8 mouse cellular contexts compared by ENCODE assay signal in the genomic region with DNA sequence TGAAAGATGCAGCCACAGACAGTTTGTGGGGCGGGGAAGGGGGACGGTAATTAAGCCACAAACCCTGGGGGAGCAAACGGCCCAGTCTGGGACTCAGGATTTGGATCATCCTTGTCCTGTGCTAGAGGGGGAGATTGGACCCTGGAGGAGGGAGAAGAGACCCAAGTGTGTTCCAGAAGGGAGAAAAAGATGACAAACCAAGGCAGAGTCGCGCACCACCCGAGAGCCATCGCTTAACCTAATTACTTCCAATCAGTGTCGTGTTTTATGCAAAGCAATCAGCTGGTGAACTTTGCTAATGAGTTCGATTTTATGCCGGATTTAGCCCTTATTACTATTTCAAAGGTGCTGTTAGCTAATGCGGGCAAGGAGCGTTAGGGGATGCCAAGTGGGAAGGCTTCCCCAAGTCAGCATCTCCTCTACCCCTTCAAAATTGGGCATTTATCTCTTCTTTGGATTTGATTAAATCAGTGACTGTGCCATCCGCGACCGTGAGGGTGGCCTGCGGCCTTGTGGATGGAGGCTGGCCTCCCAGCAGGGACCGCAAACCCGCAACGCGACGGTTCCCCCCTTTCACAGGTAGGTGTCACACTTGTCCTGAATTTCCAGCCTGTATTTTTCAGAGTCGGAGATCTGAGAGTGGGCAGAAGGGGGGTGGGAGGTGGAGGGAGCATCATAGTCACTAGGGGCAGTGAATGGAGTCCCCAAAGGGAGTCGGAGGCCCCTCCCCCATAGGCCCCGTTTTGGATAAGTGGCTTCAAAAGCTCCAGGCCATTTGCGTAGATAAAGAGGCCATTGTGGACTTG. TPM values are rescaled to one million over a fixed set of nuclear protein-coding genes. Genes with fewer than 3 reads are reported as not detected.
DNase-seq lines count a peak whose midpoint lies in the region; ATAC-seq lines count a peak whose summit lies in the region.

No protein-coding gene starts in this region.

- H3K4me1 ChIP-seq in hindbrain, embryonic 11.5 days (replicated peaks; ENCODE audit: control insufficient read depth, insufficient read depth, low read length): peaks cover 8% of the 10 kb centered on the region
- peaks cover 20% of the 10 kb centered on the region; the same call in 1 of the 2 replicates for H3K4me1 ChIP-seq in liver, embryonic 11.5 days (replicated peaks; ENCODE audit: control insufficient read depth, insufficient read depth, low read length)
- H3K4me1 ChIP-seq in neural tube, embryonic 13.5 days (replicated peaks): peaks cover 87% of the 10 kb centered on the region

- 0 out of 2 replicates have a peak, but pooled peaks cover 3% of the 10 kb centered on the region for H3K36me3 ChIP-seq in hindbrain, embryonic 11.5 days (ENCODE audit: control insufficient read depth, insufficient read depth, low read length)
- H3K36me3 ChIP-seq in liver, embryonic 11.5 days (ENCODE audit: control insufficient read depth, insufficient read depth, low read length): no peaks in the 10 kb centered on the region
- H3K36me3 ChIP-seq in neural tube, embryonic 13.5 days: no peaks in the 10 kb centered on the region

- peak; percentile 19 for DNase-seq in cerebellum, adult 11-12 months
- peak; percentile 8 for DNase-seq in thymus, postnatal 25 days
- DNase-seq in thymus, postnatal 36 days: no peak
- DNase-seq in hindbrain, embryonic 11.5 days (ENCODE audit: low spot score): peak; percentile 93
- DNase-seq in liver, embryonic 11.5 days (ENCODE audit: low spot score): peak; percentile 58
- DNase-seq in spleen, postnatal 10 days (ENCODE audit: low spot score in 2 of 2): no peak

- peak overlapping the region; percentile 73 for H3K4me2 ChIP-seq in hindbrain, embryonic 11.5 days (replicated peaks; ENCODE audit: low read depth, low read length)
- H3K4me2 ChIP-seq in liver, embryonic 11.5 days: no peak overlapping the region
- peak overlapping the region; percentile 52 for H3K4me2 ChIP-seq in neural tube, embryonic 13.5 days

- peak overlapping the region; percentile 38 for H3K4me3 ChIP-seq in hindbrain, embryonic 11.5 days (ENCODE audit: low read depth, low read length)
- no peak overlapping the region for H3K4me3 ChIP-seq in liver, embryonic 11.5 days (ENCODE audit: low read depth, low read length)
- H3K4me3 ChIP-seq in neural tube, embryonic 13.5 days: peak overlapping the region; percentile 31

- ATAC-seq in cerebellum, adult (ENCODE audit: insufficient number of reproducible peaks, low FRiP score, low TSS enrichment): no peak
- ATAC-seq in hindbrain, embryonic 11.5 days (ENCODE audit: low FRiP score): peak; percentile 65
- ATAC-seq in liver, embryonic 11.5 days (replicated peaks; ENCODE audit: low FRiP score): no peak
- ATAC-seq in neural tube, embryonic 13.5 days (ENCODE audit: low read depth): peak; percentile 44

- peaks cover 8% of the 10 kb centered on the region for H3K27me3 ChIP-seq in hindbrain, embryonic 11.5 days (ENCODE audit: control insufficient read depth, insufficient read depth, low read length)
- H3K27me3 ChIP-seq in liver, embryonic 11.5 days (replicated peaks; ENCODE audit: control insufficient read depth, insufficient read depth, low read length): peaks cover 96% of the 10 kb centered on the region
- peaks cover 70% of the 10 kb centered on the region for H3K27me3 ChIP-seq in neural tube, embryonic 13.5 days

- peak overlapping the region; percentile 57 for H3K9ac ChIP-seq in hindbrain, embryonic 11.5 days (ENCODE audit: low read depth, low read length)
- no peak overlapping the region for H3K9ac ChIP-seq in liver, embryonic 11.5 days (ENCODE audit: low read depth, low read length)
- peak overlapping the region; percentile 60 for H3K9ac ChIP-seq in neural tube, embryonic 13.5 days

- no peaks in the 10 kb centered on the region for H3K9me3 ChIP-seq in hindbrain, embryonic 11.5 days (ENCODE audit: control insufficient read depth, low read length)
- no peaks in the 10 kb centered on the region for H3K9me3 ChIP-seq in liver, embryonic 11.5 days (ENCODE audit: control insufficient read depth, low read length)
- no peaks in the 10 kb centered on the region for H3K9me3 ChIP-seq in neural tube, embryonic 13.5 days

- WGBS in hindbrain, embryonic 11.5 days: 3% methylated on average over 25 of the region's 25 CpGs
- 6% methylated on average over 25 of the region's 25 CpGs for WGBS in liver, embryonic 11.5 days
- 2% methylated on average over 25 of the region's 25 CpGs for WGBS in neural tube, embryonic 13.5 days

- peak overlapping the region; percentile 87 for H3K27ac ChIP-seq in hindbrain, embryonic 11.5 days (ENCODE audit: low read depth, low read length)
- H3K27ac ChIP-seq in liver, embryonic 11.5 days (ENCODE audit: low read depth, low read length): no peak overlapping the region
- peak overlapping the region; percentile 72 for H3K27ac ChIP-seq in neural tube, embryonic 13.5 days (replicated peaks)

RNA-seq across cellular contexts. Expression of gene Irx5, which starts 4.3 kb away (rescaled TPM):
- 23.2 and 25.5 TPM in 2 replicates for polyA plus RNA-seq in hindbrain, embryonic 11.5 days (2014; fragmentation: Nextera tagmentation; extraction: Ambion mirVana)
- 1.3 and 1.4 TPM in 2 replicates for polyA plus RNA-seq in liver, embryonic 11.5 days (2014; fragmentation: Nextera tagmentation; extraction: Ambion mirVana)
- 8.5 and 9.9 TPM in 2 replicates for polyA plus RNA-seq in neural tube, embryonic 13.5 days (2015; fragmentation: Nextera tagmentation; extraction: Ambion mirVana)

Comparison
In these comparisons a context has a peak if more than half of its experiments do, and no peak if none do; other contexts are left out.
1. DNase-seq: peak in cerebellum, adult 11-12 months (single experiment), thymus, postnatal 25 days (single experiment), hindbrain, embryonic 11.5 days (single experiment) and liver, embryonic 11.5 days (single experiment); none in thymus, postnatal 36 days (0 of 2) and spleen, postnatal 10 days (0 of 2).
2. ATAC-seq: peak in hindbrain, embryonic 11.5 days (single experiment) and neural tube, embryonic 13.5 days (single experiment); none in cerebellum, adult (single experiment) and liver, embryonic 11.5 days (single experiment).